12 mouse cellular contexts compared by ENCODE assay signal in genomic region chr12:113735847-113736246, GRCm38 (mm10).
DNase-seq lines count a peak whose midpoint lies in the region; ATAC-seq and TF ChIP-seq lines count a peak whose summit lies in the region.
"Had no signal": no experiment of that assay in that cellular context is flagged by ENCODE, and none has a peak within 500 bp of the region (broad histone marks: within the 10 kb centered on the region; RNA-seq: fewer than 3 reads in every experiment).

No protein-coding gene starts in this region.

- TF ChIP-seq EP300 in stomach, postnatal 0 days (optimal IDR thresholded peaks at IDR 0.05), result no peak

- TF ChIP-seq POLR2A in liver, adult 2 months (IDR thresholded peaks at IDR 0.05; ENCODE audit: extremely low read depth, insufficient read depth, low read length), result no peak

- no peak overlapping the region for H3K4me2 ChIP-seq in liver, embryonic 12.5 days
- no peak overlapping the region for H3K4me2 ChIP-seq in stomach, postnatal 0 days (replicated peaks; ENCODE audit: low read depth)
- H3K4me2 ChIP-seq: hindbrain, embryonic 13.5 days; limb, embryonic 15.5 days had no signal

- H3K27me3 ChIP-seq in liver, adult 2 months (ENCODE audit: control insufficient read depth, insufficient read depth, low read length), result no peaks in the 10 kb centered on the region
- no peaks in the 10 kb centered on the region for H3K27me3 ChIP-seq in liver, embryonic 12.5 days (replicated peaks)
- no peaks in the 10 kb centered on the region for H3K27me3 ChIP-seq in stomach, postnatal 0 days (ENCODE audit: control insufficient read depth, insufficient read depth, low read length)
- H3K27me3 ChIP-seq: hindbrain, embryonic 13.5 days; limb, embryonic 15.5 days had no signal

- no peaks in the 10 kb centered on the region for H3K36me3 ChIP-seq in liver, adult 2 months (ENCODE audit: control insufficient read depth, insufficient read depth, low read length)
- no peaks in the 10 kb centered on the region for H3K36me3 ChIP-seq in liver, embryonic 12.5 days
- H3K36me3 ChIP-seq in stomach, postnatal 0 days (ENCODE audit: control insufficient read depth, insufficient read depth, low read length), result no peaks in the 10 kb centered on the region
- H3K36me3 ChIP-seq: G1E; hindbrain, embryonic 13.5 days; limb, embryonic 15.5 days had no signal

- no peak overlapping the region for H3K27ac ChIP-seq in liver, adult 2 months (replicated peaks; ENCODE audit: insufficient read depth, low read depth, low read length)
- H3K27ac ChIP-seq in liver, embryonic 12.5 days, result no peak overlapping the region
- no peak overlapping the region for H3K27ac ChIP-seq in stomach, postnatal 0 days (replicated peaks)
- H3K27ac ChIP-seq: hindbrain, embryonic 13.5 days; limb, embryonic 15.5 days had no signal

- H3K79me2 ChIP-seq in liver, adult 2 months (ENCODE audit: control insufficient read depth, insufficient read depth, low read length), result no peaks in the 10 kb centered on the region

- DNase-seq in embryo, embryonic 10 days (ENCODE audit: low spot score), result peak; percentile 4
- DNase-seq in embryo, embryonic 9.5 days (ENCODE audit: extremely low spot score), result no peak
- no peak for DNase-seq in liver, adult 2 months (ENCODE audit: extremely low read depth, low read depth, low spot score)
- DNase-seq in adrenal gland, postnatal 36 days, result peak; percentile 10 to 37
- peak; percentile 29 for DNase-seq in stomach, postnatal 0 days (ENCODE audit: low spot score)
- no peak for DNase-seq in gastrocnemius, adult 18-20 months (ENCODE audit: low spot score)
- DNase-seq in heart, adult 8-10 months (ENCODE audit: low spot score), result no peak
- DNase-seq: cerebellum, postnatal 36 days had no signal

- H3K9me3 ChIP-seq in liver, embryonic 12.5 days (replicated peaks), result no peaks in the 10 kb centered on the region
- no peaks in the 10 kb centered on the region for H3K9me3 ChIP-seq in stomach, postnatal 0 days (ENCODE audit: control insufficient read depth, low read length)
- H3K9me3 ChIP-seq: limb, embryonic 15.5 days had no signal

- 53% methylated on average over 4 of the region's 4 CpGs for WGBS in liver, adult 2 months
- WGBS in liver, embryonic 12.5 days (ENCODE audit: insufficient replicate concordance), result 54% methylated on average over 4 of the region's 4 CpGs
- 68% methylated on average over 4 of the region's 4 CpGs for WGBS in stomach, postnatal 0 days

- no peak overlapping the region for H3K4me3 ChIP-seq in liver, adult 2 months (ENCODE audit: insufficient read depth, low read depth, low read length)
- no peak overlapping the region for H3K4me3 ChIP-seq in liver, embryonic 12.5 days
- H3K4me3 ChIP-seq in stomach, postnatal 0 days (ENCODE audit: low read depth, low read length), result no peak overlapping the region
- H3K4me3 ChIP-seq: hindbrain, embryonic 13.5 days; limb, embryonic 15.5 days had no signal

- ATAC-seq in liver, embryonic 12.5 days, result no peak
- ATAC-seq in stomach, postnatal 0 days (ENCODE audit: low FRiP score, low TSS enrichment), result no peak

- TF ChIP-seq CTCF in liver, adult 2 months (IDR thresholded peaks at IDR 0.05; ENCODE audit: low read depth, low read length), result peak; percentile 28; the same call in 1 of the 2 replicates
- TF ChIP-seq CTCF in stomach, postnatal 0 days (IDR thresholded peaks at IDR 0.05; ENCODE audit: low read depth), result peak; percentile 57

- H3K9ac ChIP-seq in liver, adult 2 months (ENCODE audit: low read depth, low read length), result no peak overlapping the region
- no peak overlapping the region for H3K9ac ChIP-seq in liver, embryonic 12.5 days
- no peak overlapping the region for H3K9ac ChIP-seq in stomach, postnatal 0 days (ENCODE audit: low read length)
- H3K9ac ChIP-seq: hindbrain, embryonic 13.5 days; limb, embryonic 15.5 days had no signal

- H3K4me1 ChIP-seq in liver, adult 2 months (ENCODE audit: control insufficient read depth, insufficient read depth, low read length), result no peaks in the 10 kb centered on the region
- H3K4me1 ChIP-seq in liver, embryonic 12.5 days, result no peaks in the 10 kb centered on the region
- no peaks in the 10 kb centered on the region for H3K4me1 ChIP-seq in stomach, postnatal 0 days (replicated peaks; ENCODE audit: control insufficient read depth, insufficient read depth)
- H3K4me1 ChIP-seq: hindbrain, embryonic 13.5 days; limb, embryonic 15.5 days had no signal

Comparison
In these comparisons a context has a peak if more than half of its experiments do, and no peak if none do; other contexts are left out.
1. DNase-seq: peak in embryo, embryonic 10 days (single experiment), adrenal gland, postnatal 36 days (2 of 2) and stomach, postnatal 0 days (single experiment); none in embryo, embryonic 9.5 days (single experiment), liver, adult 2 months (single experiment), gastrocnemius, adult 18-20 months (single experiment) and heart, adult 8-10 months (single experiment).